In genomic region chr12:108749019-108749418, GRCm38 (mm10) we compare ENCODE assay signal across 20 mouse cellular contexts. TPM values are rescaled to one million over a fixed set of nuclear protein-coding genes. Genes with fewer than 3 reads are reported as not detected.
"Had no signal": no experiment of that assay in that cellular context is flagged by ENCODE, and none has a peak within 500 bp of the region (broad histone marks: within the 10 kb centered on the region; RNA-seq: fewer than 3 reads in every experiment).

No protein-coding gene starts in this region.

- H3K27me3 ChIP-seq: liver, embryonic 15.5 days; midbrain, embryonic 12.5 days; neural tube, embryonic 12.5 days had no signal

- H3K27ac ChIP-seq: liver, embryonic 15.5 days; midbrain, embryonic 10.5 days; midbrain, embryonic 12.5 days; neural tube, embryonic 12.5 days had no signal

- H3K4me2 ChIP-seq: liver, embryonic 15.5 days; lung, embryonic 14.5 days; midbrain, embryonic 12.5 days; neural tube, embryonic 12.5 days had no signal

- DNase-seq: lung, adult 18-20 months; lung, embryonic 14.5 days; lung, postnatal 10 days; lung, postnatal 4 days; midbrain, embryonic 14.5 days; retina, postnatal 1 day; right cerebral cortex, adult 18-20 months; right cerebral cortex, postnatal 25 days; right cerebral cortex, postnatal 4 days; spleen, adult 18-20 months; thymus, adult 18-20 months; thymus, postnatal 14 days; thymus, postnatal 36 days had no signal

- H3K9me3 ChIP-seq: liver, embryonic 15.5 days; midbrain, embryonic 10.5 days; midbrain, embryonic 12.5 days; neural tube, embryonic 12.5 days had no signal

- H3K4me1 ChIP-seq: liver, embryonic 15.5 days; neural tube, embryonic 12.5 days had no signal

- ATAC-seq: midbrain, embryonic 16.5 days had no signal

- H3K36me3 ChIP-seq: liver, embryonic 15.5 days; midbrain, embryonic 10.5 days; midbrain, embryonic 12.5 days; neural tube, embryonic 12.5 days had no signal

- H3K4me3 ChIP-seq: liver, embryonic 15.5 days; midbrain, embryonic 10.5 days; midbrain, embryonic 12.5 days; myocyte; neural tube, embryonic 12.5 days had no signal

- H3K9ac ChIP-seq: liver, embryonic 15.5 days; lung, embryonic 14.5 days; midbrain, embryonic 12.5 days; neural tube, embryonic 12.5 days had no signal

RNA-seq across cellular contexts. Expression of gene Degs2, which starts 46.9 kb away (rescaled TPM):
- total RNA-seq: megakaryocyte-erythroid progenitor cell, adult 5-6 weeks had no signal
